Mouse (Mus musculus): ENCODE measurements at regions not wholly inside any gene's neighbourhood (a gene's known extent, or its start where the extent isn't known, plus 50 kb on each side); places are given as distances from the start of the nearest gene placed in this dataset.
A peak's percentile ranks its signal among the peaks of the same experiment; 100 is the strongest.

DNA sequence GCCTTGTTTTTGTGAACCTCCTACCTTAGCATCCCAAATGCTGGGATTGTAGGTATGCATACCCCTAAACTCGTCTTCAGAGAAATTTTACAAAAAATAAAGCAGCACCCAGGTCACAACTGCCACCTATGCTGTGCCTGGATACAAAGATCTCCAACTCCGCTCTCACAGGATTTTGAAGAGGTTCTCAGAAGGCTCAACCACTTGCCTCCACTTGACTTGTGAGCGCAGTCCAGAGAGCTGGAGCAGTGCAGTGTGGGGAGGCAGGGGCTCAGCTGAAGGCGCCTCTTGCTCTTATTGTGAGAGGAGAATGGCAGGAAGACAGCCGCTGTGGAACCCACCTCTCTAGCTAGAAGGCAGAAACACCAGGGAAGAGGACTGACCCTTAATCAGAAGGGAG is 182.9 kb downstream of the Rap2a start:
- DNase-seq, result no peak

DNA sequence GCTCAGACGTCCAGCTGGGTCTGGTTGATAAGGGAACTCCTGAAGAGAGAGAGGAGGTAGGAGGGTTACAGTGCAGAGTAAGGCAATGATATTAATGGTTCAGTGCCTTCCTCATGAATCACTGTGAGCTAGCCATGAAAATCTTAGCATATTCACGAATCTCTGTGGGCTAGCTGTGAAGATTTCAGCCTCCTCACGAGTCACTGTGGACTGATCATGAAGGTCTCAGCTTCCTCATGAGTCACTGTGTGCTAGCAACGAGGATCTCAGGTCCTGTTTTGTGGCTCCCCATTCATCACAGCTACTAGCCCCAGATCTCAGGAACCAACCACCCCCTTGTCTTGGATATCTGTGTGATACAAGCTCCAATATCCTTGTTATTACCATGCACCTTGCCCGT is 191.4 kb downstream of the Rap2a start:
- no peak for DNase-seq

DNA sequence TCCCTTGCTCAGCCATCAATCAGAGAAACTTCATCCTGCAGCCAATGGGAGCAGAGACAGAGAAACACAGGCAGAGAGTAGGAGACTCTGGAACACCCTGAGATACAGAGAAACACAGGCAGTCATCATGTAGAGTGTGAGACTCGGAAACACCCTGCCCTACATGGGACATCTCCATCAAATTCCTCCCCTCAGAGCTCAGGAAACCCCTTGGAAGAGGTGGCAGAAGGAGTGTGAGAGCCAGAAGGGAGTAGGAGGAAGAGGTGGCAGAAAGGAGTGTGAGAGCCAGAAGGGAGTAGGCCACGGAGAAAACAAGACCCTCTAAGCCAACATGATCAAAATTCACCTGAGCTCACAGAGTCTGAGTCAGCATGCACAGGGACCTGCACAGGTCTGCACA is 197.5 kb downstream of the Rap2a start:
- DNase-seq, result no peak

DNA sequence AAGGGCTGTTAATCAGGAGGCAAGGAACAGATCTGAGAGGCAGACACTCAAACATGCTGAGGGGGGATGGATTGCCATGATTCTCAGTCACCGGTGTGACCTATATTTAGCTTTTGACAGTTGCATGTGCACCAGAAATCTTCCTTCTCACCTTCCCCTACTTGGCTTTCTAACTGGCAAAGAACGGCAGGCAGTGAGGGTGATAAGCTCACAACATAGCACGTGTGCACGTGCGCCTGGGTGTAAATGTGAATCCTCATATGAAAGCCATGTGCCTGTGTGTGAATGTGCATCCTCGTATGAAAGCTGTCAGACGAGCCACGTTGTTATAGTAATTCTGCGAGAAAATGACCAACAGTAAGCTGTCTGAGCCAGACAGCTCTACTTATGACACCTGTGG is 200.3 kb downstream of the Rap2a start:
- no peak for DNase-seq

GRCm38 (mm10) chr14:120679072-120679471 is 200.8 kb downstream of the Rap2a start:
- no peak for DNase-seq

GRCm38 (mm10) chr14:120680272-120680671 is 202.0 kb downstream of the Rap2a start:
- DNase-seq, result no peak

GRCm38 (mm10) chr14:120685263-120685662 is 207.0 kb downstream of the Rap2a start:
- DNase-seq, result peak; percentile 15

DNA sequence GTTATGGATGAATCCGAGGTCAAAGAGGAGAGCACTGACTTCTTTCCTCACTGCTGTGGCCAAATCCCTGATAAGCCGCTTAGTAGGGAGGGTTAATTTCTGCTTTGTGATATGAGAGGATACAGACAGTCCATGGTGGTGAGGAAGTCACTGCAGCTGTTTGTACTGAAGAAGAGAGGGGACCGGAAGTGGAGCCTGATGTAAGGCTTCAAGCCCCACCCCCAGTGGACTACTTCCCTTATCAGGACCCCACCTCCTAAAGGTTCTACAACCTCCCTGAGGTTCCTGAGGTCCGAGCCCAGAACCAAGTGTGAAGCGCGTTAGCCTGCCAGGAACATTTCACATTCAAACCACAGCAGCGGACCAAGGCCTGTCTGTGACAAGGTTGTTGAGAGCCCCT is 207.6 kb downstream of the Rap2a start:
- peak; percentile 30 for DNase-seq

GRCm38 (mm10) chr14:120686751-120687150 is 208.5 kb downstream of the Rap2a start:
- DNase-seq, result no peak

DNA sequence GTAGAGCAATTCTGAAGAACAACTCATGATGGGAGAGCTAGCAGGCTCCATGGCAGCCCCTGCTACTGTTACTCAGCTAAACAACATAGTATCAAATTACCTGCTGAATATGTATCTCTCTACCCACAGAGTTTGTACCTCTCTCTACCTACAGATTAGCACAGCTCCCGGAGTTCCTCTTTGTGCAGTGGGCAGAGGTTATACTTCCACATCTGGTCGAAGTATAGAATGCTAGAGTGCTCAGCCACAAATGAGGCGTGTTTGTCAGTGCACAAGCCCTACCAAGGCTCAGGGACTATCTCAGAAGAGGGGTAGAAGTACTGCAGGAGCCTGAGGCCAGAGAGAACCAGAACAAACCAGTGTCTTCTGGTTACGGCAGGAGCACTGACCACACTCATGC is 211.6 kb upstream of the Ipo5 start:
- no peak for DNase-seq

GRCm38 (mm10) chr14:120705301-120705801 is 205.7 kb upstream of the Ipo5 start:
- no peak for DNase-seq

DNA sequence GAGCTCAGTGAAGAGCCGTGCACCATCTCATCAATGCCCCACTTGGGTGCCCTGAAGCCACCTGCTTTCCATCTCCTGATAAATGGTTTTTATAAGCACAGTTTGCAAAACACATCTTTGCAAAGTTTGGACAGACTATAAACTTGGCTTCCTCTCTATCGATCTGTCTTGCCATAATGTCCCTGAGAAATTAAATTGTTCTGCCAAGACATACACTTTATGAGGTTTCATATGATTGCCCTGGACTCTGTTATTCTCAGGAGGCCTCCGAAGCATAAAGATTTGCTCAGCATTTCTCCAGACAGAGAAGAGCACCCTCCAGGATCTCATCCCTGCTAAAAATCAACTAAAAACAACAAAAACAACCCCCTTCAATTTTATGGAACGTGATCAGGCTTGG is 200.2 kb upstream of the Ipo5 start:
- DNase-seq, result no peak

DNA sequence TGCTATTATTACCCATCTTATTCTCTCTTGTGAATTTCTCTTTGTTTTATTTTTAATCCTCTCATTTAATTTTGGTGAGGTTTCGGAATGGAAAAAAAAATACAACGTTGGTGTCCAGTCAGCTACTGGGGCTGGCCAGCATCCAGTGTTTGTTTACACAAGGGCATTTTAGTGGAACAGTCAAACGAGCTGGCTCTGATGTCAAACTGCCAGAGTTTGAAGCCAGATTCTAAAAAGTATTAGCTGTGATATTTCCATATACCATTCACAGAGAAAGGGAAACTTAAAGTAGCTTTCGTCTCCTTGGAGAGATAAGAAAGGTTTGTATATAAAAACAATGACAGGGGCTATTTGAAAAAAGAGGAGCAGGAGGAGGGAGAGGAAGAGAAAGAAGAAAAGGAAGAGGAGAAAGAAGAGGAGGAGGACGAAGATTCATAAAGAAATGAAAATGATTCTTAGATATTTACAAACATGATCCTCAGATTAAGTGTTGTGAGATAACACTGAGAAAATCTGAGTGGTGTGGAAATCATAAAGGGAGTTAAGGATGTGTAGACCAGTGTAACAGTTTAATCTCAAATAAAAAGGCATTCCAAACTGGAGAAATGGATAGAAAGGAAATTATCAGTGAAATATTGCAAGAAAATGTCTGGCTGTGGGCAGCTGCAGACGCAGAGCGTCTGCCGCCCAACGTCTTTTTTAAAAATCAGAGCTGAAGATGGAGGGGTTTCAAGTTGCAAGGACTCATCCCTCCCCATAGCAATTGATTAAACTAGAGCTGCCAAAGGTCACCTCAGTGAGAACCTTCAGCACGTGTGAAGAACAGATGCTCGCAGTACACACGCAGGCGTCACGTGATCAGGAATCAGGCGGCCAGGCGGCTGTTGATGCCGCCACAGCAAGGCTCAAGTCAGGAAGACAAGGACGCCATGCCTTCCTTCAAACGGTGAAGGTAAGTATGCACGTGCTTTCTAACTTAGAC is 190.3 kb upstream of the Ipo5 start:
- no peak for DNase-seq

- no peak for DNase-seq
Observed at GRCm38 (mm10) chr14:120721593-120722461, 189.2 kb upstream of the Ipo5 start.

DNA sequence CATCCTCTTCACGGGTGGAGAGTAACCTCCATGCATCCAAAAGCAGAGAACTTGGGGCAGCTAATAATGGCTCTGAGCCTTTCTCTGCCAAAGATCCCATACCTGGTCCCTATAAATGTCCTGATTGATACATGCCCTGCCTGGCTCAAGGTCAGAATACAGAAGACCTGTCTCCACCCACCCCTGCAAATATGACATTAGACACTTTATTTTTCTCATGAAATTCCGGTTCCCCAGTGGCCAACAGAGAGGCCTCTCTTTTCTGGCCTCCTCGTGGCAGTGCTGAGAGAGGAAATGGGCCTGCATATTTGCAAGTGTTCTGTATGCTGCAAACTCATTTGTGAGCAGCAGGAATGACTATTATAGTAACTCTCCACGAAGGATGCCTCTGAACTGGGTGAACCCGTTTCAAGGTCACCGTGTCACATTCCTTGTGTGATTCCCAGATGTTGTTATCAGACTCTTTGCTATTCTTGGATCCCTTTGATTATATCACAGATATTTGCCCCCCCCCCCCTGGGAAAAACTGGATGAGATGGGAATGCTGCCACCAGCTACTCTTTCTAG is 188.4 kb upstream of the Ipo5 start:
- DNase-seq, result no peak

GRCm38 (mm10) chr14:120728107-120728506 is 182.9 kb upstream of the Ipo5 start:
- peak; percentile 30 for DNase-seq

DNA sequence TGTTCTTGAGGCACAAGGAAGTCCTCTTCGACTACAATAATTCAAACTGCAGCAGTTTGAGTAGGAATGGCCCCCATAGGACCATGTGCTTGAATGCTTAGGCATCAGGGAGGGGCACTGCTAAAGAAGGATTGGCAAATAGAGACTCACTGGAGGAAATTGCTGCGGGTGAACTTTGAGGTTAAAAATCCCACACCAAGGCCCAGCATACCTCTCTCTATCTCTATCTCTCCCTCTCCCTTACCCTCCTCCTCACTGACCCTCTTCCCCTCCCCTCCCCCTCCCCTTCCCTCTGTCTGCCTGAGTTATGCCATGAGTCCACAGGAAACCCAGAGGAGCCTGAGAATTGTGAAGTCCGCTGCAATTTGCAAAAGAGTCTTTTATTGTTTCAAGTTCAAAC is 180.8 kb upstream of the Ipo5 start:
- DNase-seq, result no peak

- no peak for DNase-seq
Observed at GRCm38 (mm10) chr14:120731679-120732281, 179.2 kb upstream of the Ipo5 start.

- no peak for DNase-seq
Observed at GRCm38 (mm10) chr14:120732400-120733138, 178.5 kb upstream of the Ipo5 start.

GRCm38 (mm10) chr14:120741492-120742054 is 169.5 kb upstream of the Ipo5 start:
- no peak for DNase-seq

DNA sequence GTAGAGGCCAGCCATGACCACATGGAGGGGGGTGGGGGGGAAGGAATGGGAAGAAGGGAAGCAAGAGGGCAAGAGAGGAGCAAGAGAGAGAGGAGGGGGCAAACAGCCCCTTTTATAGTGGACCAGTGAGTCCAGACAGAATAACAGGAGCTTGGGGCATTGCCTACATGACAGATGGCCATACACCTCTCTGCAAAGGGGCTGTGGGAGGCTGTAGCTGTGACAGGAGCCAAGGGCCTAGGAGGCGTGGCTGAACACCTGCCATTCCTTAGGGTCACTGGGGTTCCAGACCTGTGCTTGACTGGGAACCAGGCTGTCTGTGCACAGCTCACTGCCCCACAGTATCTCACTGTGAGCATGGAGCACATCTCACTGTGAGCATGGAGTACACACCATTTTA is 157.0 kb upstream of the Ipo5 start:
- DNase-seq, result no peak

DNA sequence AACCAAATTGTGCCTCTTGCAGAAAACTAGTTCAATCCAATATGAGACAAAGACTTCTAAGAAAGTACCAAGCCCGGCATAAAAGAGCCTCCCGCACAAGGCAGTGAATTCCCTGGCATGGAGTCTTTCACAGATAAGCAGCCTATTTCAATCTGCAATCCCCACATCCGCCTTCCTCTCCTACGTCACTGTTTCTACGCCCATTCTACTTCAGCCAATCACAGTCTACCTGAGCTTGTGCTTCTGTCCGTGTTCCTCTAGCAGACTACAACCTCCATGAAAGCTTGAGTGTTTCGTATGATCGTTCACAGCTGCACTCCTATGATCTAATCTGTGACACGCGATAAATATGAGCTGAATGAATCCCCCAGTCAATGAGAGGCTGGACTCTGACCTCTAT is 155.6 kb upstream of the Ipo5 start:
- no peak for DNase-seq

Measured in thymus, postnatal 4 days (tissue).